In the genomic region with DNA sequence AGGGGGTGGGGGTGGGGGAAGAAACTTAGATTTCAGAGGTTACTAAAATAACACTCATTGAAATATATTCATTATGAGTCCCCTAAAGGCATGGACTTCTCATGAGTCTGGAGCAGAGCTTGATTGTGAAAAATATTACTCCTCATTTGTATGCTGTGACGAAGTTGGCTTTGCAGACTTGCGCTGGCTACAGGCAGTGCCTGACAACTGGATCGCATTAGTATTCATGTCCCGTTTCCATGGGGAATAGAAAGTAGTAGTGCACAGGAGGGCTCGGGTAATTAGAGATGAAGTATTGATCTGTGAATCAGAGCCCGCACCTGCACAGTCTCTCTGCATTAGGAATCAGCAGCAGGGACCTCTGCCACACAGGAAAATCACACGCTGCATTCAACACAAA, we compare ENCODE assay signal across 15 mouse cellular contexts.
DNase-seq lines count a peak whose midpoint lies in the region; ATAC-seq and TF ChIP-seq lines count a peak whose summit lies in the region.
"Had no signal": no experiment of that assay in that cellular context is flagged by ENCODE, and none has a peak within 500 bp of the region (broad histone marks: within the 10 kb centered on the region; RNA-seq: fewer than 3 reads in every experiment).

No protein-coding gene starts in this region.

- no peaks in the 10 kb centered on the region for H3K27me3 ChIP-seq in neural tube, embryonic 11.5 days (ENCODE audit: control insufficient read depth, insufficient read depth, low read length)
- H3K27me3 ChIP-seq in forebrain, embryonic 14.5 days (replicated peaks; ENCODE audit: control insufficient read depth, insufficient read depth, low read length), result no peaks in the 10 kb centered on the region
- H3K27me3 ChIP-seq in hindbrain, postnatal 0 days (ENCODE audit: insufficient read depth, low read length), result no peaks in the 10 kb centered on the region

- H3K4me1 ChIP-seq in neural tube, embryonic 11.5 days (ENCODE audit: control insufficient read depth, insufficient read depth, low read length), result peaks cover 7% of the 10 kb centered on the region; the same call in 1 of the 2 replicates
- H3K4me1 ChIP-seq in forebrain, embryonic 14.5 days (ENCODE audit: control insufficient read depth, insufficient read depth, low read length), result peaks cover 18% of the 10 kb centered on the region; the same call in 1 of the 2 replicates
- peaks cover 15% of the 10 kb centered on the region for H3K4me1 ChIP-seq in hindbrain, postnatal 0 days (ENCODE audit: insufficient read depth, low read length)

- no peak overlapping the region for H3K4me3 ChIP-seq in neural tube, embryonic 11.5 days (ENCODE audit: low read depth, low read length)
- H3K4me3 ChIP-seq in forebrain, embryonic 14.5 days (ENCODE audit: low read depth, low read length), result no peak overlapping the region
- no peak overlapping the region for H3K4me3 ChIP-seq in hindbrain, postnatal 0 days (ENCODE audit: low read length)
- H3K4me3 ChIP-seq in left cerebral cortex, adult 2 months, result no peak overlapping the region

- H3K4me2 ChIP-seq in neural tube, embryonic 11.5 days (ENCODE audit: low read depth), result no peak overlapping the region
- H3K4me2 ChIP-seq in forebrain, embryonic 14.5 days (ENCODE audit: low read length), result no peak overlapping the region
- H3K4me2 ChIP-seq in hindbrain, postnatal 0 days (ENCODE audit: low read depth, low read length), result peak overlapping the region; percentile 31
- H3K4me2 ChIP-seq: heart, embryonic 11.5 days; liver, embryonic 11.5 days had no signal

- no peaks in the 10 kb centered on the region for H3K9me3 ChIP-seq in neural tube, embryonic 11.5 days (ENCODE audit: control insufficient read depth, low read length)
- no peaks in the 10 kb centered on the region for H3K9me3 ChIP-seq in forebrain, embryonic 14.5 days (replicated peaks; ENCODE audit: control insufficient read depth, low read length)
- H3K9me3 ChIP-seq in hindbrain, postnatal 0 days (ENCODE audit: low read length), result no peaks in the 10 kb centered on the region

- peak; percentile 90 for ATAC-seq in neural tube, embryonic 11.5 days (ENCODE audit: insufficient read depth, low FRiP score, low TSS enrichment)
- ATAC-seq in forebrain, embryonic 14.5 days, result peak; percentile 94
- ATAC-seq in hindbrain, postnatal 0 days, result peak; percentile 83
- ATAC-seq: CD4-positive, CD25-positive, alpha-beta regulatory T cell, adult 4 months; lung, postnatal 0 days had no signal

- H3K9ac ChIP-seq in neural tube, embryonic 11.5 days (ENCODE audit: low read length), result no peak overlapping the region
- H3K9ac ChIP-seq in forebrain, embryonic 14.5 days (ENCODE audit: low read length), result no peak overlapping the region
- no peak overlapping the region for H3K9ac ChIP-seq in hindbrain, postnatal 0 days (replicated peaks; ENCODE audit: low read length)

- TF ChIP-seq CTCF in hindbrain, postnatal 0 days (IDR thresholded peaks at IDR 0.05; ENCODE audit: low read depth), result no peak
- no peak for TF ChIP-seq CTCF in left cerebral cortex, adult 2 months (IDR thresholded peaks at IDR 0.05)

- H3K36me3 ChIP-seq in neural tube, embryonic 11.5 days (ENCODE audit: control insufficient read depth, insufficient read depth, low read length), result no peaks in the 10 kb centered on the region
- no peaks in the 10 kb centered on the region for H3K36me3 ChIP-seq in forebrain, embryonic 14.5 days (ENCODE audit: control insufficient read depth, insufficient read depth, low read length)
- no peaks in the 10 kb centered on the region for H3K36me3 ChIP-seq in hindbrain, postnatal 0 days (ENCODE audit: insufficient read depth, low read length)

- 45% methylated on average over 7 of the region's 7 CpGs for WGBS in neural tube, embryonic 11.5 days
- WGBS in forebrain, embryonic 14.5 days, result 10% methylated on average over 7 of the region's 7 CpGs
- WGBS in hindbrain, postnatal 0 days, result 15% methylated on average over 7 of the region's 7 CpGs

- intact Hi-C loops in left cerebral cortex, adult 2 months (cut with DNase I), result no loop called here

- H3K27ac ChIP-seq in neural tube, embryonic 11.5 days (ENCODE audit: low read depth, low read length), result no peak overlapping the region
- no peak overlapping the region for H3K27ac ChIP-seq in forebrain, embryonic 14.5 days (ENCODE audit: low read depth, low read length)
- no peak overlapping the region for H3K27ac ChIP-seq in hindbrain, postnatal 0 days
- H3K27ac ChIP-seq in left cerebral cortex, adult 2 months, result no peak overlapping the region

- peak; percentile 37 for DNase-seq in neural tube, embryonic 11.5 days (ENCODE audit: low spot score)
- DNase-seq in neural tube, embryonic 10.5 days (ENCODE audit: extremely low spot score, low spot score), result no peak
- peak; percentile 82 for DNase-seq in forebrain, embryonic 14.5 days (ENCODE audit: low spot score)
- peak; percentile 72 for DNase-seq in hindbrain, postnatal 0 days (ENCODE audit: low spot score)
- DNase-seq in T-cell, adult 2 months (ENCODE audit: low spot score), result no peak
- no peak for DNase-seq in kidney, postnatal 4 days
- DNase-seq in left cerebral cortex, adult 2 months (ENCODE audit: extremely low spot score in 1 of 2, low spot score in 2 of 2), result no peak
- DNase-seq: adrenal gland, adult 2 months; kidney, postnatal 10 days; right cerebral cortex, adult 18-20 months; thymus, postnatal 25 days had no signal

Comparison
In these comparisons a context has a peak if more than half of its experiments do, and no peak if none do; other contexts are left out.
1. DNase-seq: peak in neural tube, embryonic 11.5 days (single experiment), forebrain, embryonic 14.5 days (single experiment) and hindbrain, postnatal 0 days (single experiment); none in neural tube, embryonic 10.5 days (single experiment), T-cell, adult 2 months (single experiment), kidney, postnatal 4 days (0 of 2) and left cerebral cortex, adult 2 months (0 of 2).
2. Peak in every context shown above with its lines, with median percentiles within 50 percentile points of each other: ATAC-seq.